Mouse (Mus musculus) cerebellum, adult 2 months (tissue): ENCODE data around the gene Pcgf6.

Experiments
- CTCF ChIP-seq: fragments of 200-500 bp; IDR thresholded peaks from 2 replicates; pipeline ENCODE4 v1.5.1; 2011; ENCODE audit warnings: low read depth, mild to moderate bottlenecking, control low read depth, low read length, moderate library complexity, borderline replicate concordance; ENCODE audit not compliant: insufficient read depth
- POLR2A ChIP-seq: fragments of 200-500 bp; IDR thresholded peaks from 2 replicates; pipeline ENCODE4 v1.6.1; 2011; ENCODE audit warnings: low read length, control low read depth, borderline replicate concordance; ENCODE audit not compliant: insufficient read depth

GRCm38 (mm10) chr19:47009420-47009819 lies 41.3 kb downstream of the Pcgf6 start:
- TF ChIP-seq POLR2A (no peak), CTCF (no peak)
